In the genomic region with DNA sequence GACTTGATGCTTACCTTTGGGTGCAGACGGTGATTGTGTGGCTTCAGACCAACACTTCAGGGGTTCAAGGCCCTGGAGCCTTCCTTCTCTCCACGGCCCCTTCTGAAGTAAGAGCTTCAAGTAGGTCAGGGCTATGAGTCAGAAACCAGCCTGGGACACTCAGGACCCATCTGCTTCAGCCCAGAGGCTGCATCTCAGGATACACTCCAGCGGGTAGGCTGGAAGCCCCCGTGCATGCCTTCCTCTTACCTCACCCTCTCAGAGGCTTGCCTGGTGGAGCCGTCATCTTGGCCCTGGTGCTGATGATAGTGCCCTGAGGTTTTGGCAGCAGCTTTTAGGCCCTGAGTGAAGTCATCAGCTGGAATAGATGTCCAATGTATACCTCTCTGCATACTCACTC, we compare ENCODE assay signal across 34 mouse cellular contexts. TPM values are rescaled to one million over a fixed set of nuclear protein-coding genes. Genes with fewer than 3 reads are reported as not detected.
DNase-seq lines count a peak whose midpoint lies in the region; ATAC-seq lines count a peak whose summit lies in the region.
"Had no signal": no experiment of that assay in that cellular context is flagged by ENCODE, and none has a peak within 500 bp of the region (broad histone marks: within the 10 kb centered on the region; RNA-seq: fewer than 3 reads in every experiment).

No protein-coding gene starts in this region.

- WGBS in hindbrain, embryonic 13.5 days, result 88% methylated on average over 5 of the region's 5 CpGs
- 88% methylated on average over 5 of the region's 5 CpGs for WGBS in hindbrain, embryonic 16.5 days

- H3K4me3 ChIP-seq in hindbrain, embryonic 13.5 days, result no peak overlapping the region
- H3K4me3 ChIP-seq in hindbrain, embryonic 16.5 days (ENCODE audit: low read length), result no peak overlapping the region
- H3K4me3 ChIP-seq: forebrain, embryonic 10.5 days; forebrain, embryonic 13.5 days; gastrocnemius, adult 2 months; hindbrain, embryonic 12.5 days had no signal

- peak; percentile 30 for DNase-seq in adrenal gland, adult 8-10 months
- no peak for DNase-seq in adrenal gland, postnatal 25 days
- DNase-seq in NIH3T3 (ENCODE audit: low read depth), result peak; percentile 63
- DNase-seq: adrenal gland, postnatal 14 days; cerebellum, adult 11 months; cerebellum, adult 2 months; cerebellum, adult 9-11 months; cerebellum, postnatal 25 days; gastrocnemius, adult 2 months; gastrocnemius, postnatal 14 days; heart, adult 11 months; kidney, adult 18-20 months had no signal

- no peak overlapping the region for H3K27ac ChIP-seq in hindbrain, embryonic 13.5 days
- H3K27ac ChIP-seq in hindbrain, embryonic 16.5 days (ENCODE audit: low read depth, low read length), result no peak overlapping the region
- H3K27ac ChIP-seq: forebrain, embryonic 10.5 days; forebrain, embryonic 13.5 days; gastrocnemius, adult 2 months; hindbrain, embryonic 12.5 days; hindbrain, postnatal 0 days had no signal

- no peaks in the 10 kb centered on the region for H3K9me3 ChIP-seq in hindbrain, embryonic 13.5 days
- no peaks in the 10 kb centered on the region for H3K9me3 ChIP-seq in hindbrain, embryonic 16.5 days (ENCODE audit: control insufficient read depth, low read length)
- H3K9me3 ChIP-seq: forebrain, embryonic 10.5 days; forebrain, embryonic 13.5 days; hindbrain, embryonic 12.5 days had no signal

- peaks cover 13% of the 10 kb centered on the region for H3K36me3 ChIP-seq in hindbrain, embryonic 13.5 days
- H3K36me3 ChIP-seq in hindbrain, embryonic 16.5 days (ENCODE audit: control insufficient read depth, insufficient read depth, low read length), result no peaks in the 10 kb centered on the region

- no peaks in the 10 kb centered on the region for H3K4me1 ChIP-seq in hindbrain, embryonic 13.5 days (replicated peaks)
- no peaks in the 10 kb centered on the region for H3K4me1 ChIP-seq in hindbrain, embryonic 16.5 days (ENCODE audit: control insufficient read depth, insufficient read depth, low read depth, low read length)
- H3K4me1 ChIP-seq: forebrain, embryonic 13.5 days; hindbrain, embryonic 12.5 days had no signal

- H3K27me3 ChIP-seq in hindbrain, embryonic 13.5 days, result peaks cover 5% of the 10 kb centered on the region; the same call in 1 of the 2 replicates
- no peaks in the 10 kb centered on the region for H3K27me3 ChIP-seq in hindbrain, embryonic 16.5 days (replicated peaks; ENCODE audit: control insufficient read depth, insufficient read depth, low read length)
- H3K27me3 ChIP-seq: forebrain, embryonic 13.5 days; hindbrain, embryonic 12.5 days had no signal

- H3K4me2 ChIP-seq in hindbrain, embryonic 13.5 days, result no peak overlapping the region
- H3K4me2 ChIP-seq in hindbrain, embryonic 16.5 days (ENCODE audit: low read length), result no peak overlapping the region
- H3K4me2 ChIP-seq: forebrain, embryonic 13.5 days; heart, embryonic 11.5 days; hindbrain, embryonic 12.5 days had no signal

- H3K9ac ChIP-seq in hindbrain, embryonic 13.5 days, result peak overlapping the region; percentile 2; the same call in 1 of the 2 replicates
- no peak overlapping the region for H3K9ac ChIP-seq in hindbrain, embryonic 16.5 days (ENCODE audit: low read depth, low read length)
- H3K9ac ChIP-seq: forebrain, embryonic 13.5 days; hindbrain, embryonic 12.5 days had no signal

- ATAC-seq in hindbrain, embryonic 13.5 days (ENCODE audit: low FRiP score), result no peak
- ATAC-seq in hindbrain, embryonic 16.5 days, result no peak
- ATAC-seq in frontal cortex, adult (ENCODE audit: low TSS enrichment), result no peak
- ATAC-seq: activated CD4-positive, CD25-positive, alpha-beta regulatory T cell, adult 4 months; CD4-positive, CD25-positive, alpha-beta regulatory T cell, adult 4 months; forebrain, embryonic 13.5 days; forebrain, embryonic 16.5 days; hindbrain, postnatal 0 days; inflammation-experienced regulatory T-cells, adult 6 months; intestine, embryonic 16.5 days had no signal

RNA-seq across cellular contexts. Expression of gene Mslnl, which starts 0.6 kb away (rescaled TPM):
- total RNA-seq in adrenal gland, adult 8-10 months (2022), result under 1 TPM; 0.09 to 0.52 (median 0.30) TPM
- total RNA-seq in adrenal gland, postnatal 25 days (2021), result not detected in 2 replicates
- polyA plus RNA-seq in hindbrain, embryonic 13.5 days (2015; fragmentation: Nextera tagmentation; extraction: Ambion mirVana), result not detected in 2 replicates
- polyA plus RNA-seq in hindbrain, embryonic 16.5 days (2015; fragmentation: Nextera tagmentation; extraction: Ambion mirVana), result not detected in 2 replicates
- total RNA-seq: adrenal gland, postnatal 14 days; common myeloid progenitor, adult 5-6 weeks; gastrocnemius, adult 2 months; gastrocnemius, postnatal 14 days; gastrocnemius, postnatal 4 days; heart, adult 8-10 months; heart, postnatal 25 days; hematopoietic stem cell, adult 5-6 weeks had no signal
- polyA plus RNA-seq: C2C12; CD4-positive, CD25-positive, alpha-beta regulatory T cell, adult 4 months; forebrain, embryonic 10.5 days; forebrain, embryonic 13.5 days; forebrain, embryonic 16.5 days; heart, embryonic 11.5 days; heart, embryonic 14.5 days; heart, postnatal 0 days; hindbrain, embryonic 12.5 days; hindbrain, postnatal 0 days; inflammation-experienced regulatory T-cells, adult 6 months had no signal

RNA-seq across cellular contexts. Expression of gene Rpusd1, which starts 7.8 kb away (rescaled TPM):
- 10 to 100 TPM; 17.8 to 23.5 (median 20.4) TPM for total RNA-seq in adrenal gland, adult 8-10 months (2022)
- 14.1 and 14.6 TPM in 2 replicates for total RNA-seq in adrenal gland, postnatal 25 days (2021)
- 23.4 and 24.2 TPM in 2 replicates for polyA plus RNA-seq in hindbrain, embryonic 13.5 days (2015; fragmentation: Nextera tagmentation; extraction: Ambion mirVana)
- polyA plus RNA-seq in hindbrain, embryonic 16.5 days (2015; fragmentation: Nextera tagmentation; extraction: Ambion mirVana), result 32.9 and 33.0 TPM in 2 replicates

RNA-seq across cellular contexts. Expression of gene Chtf18, which starts 8.0 kb away (rescaled TPM):
- total RNA-seq in adrenal gland, adult 8-10 months (2022), result 1 to 10 TPM; 1.2 to 4.9 (median 2.6) TPM
- 6.3 and 7.8 TPM in 2 replicates for total RNA-seq in adrenal gland, postnatal 25 days (2021)
- 7.9 and 8.5 TPM in 2 replicates for polyA plus RNA-seq in hindbrain, embryonic 13.5 days (2015; fragmentation: Nextera tagmentation; extraction: Ambion mirVana)
- polyA plus RNA-seq in hindbrain, embryonic 16.5 days (2015; fragmentation: Nextera tagmentation; extraction: Ambion mirVana), result 6.4 and 7.4 TPM in 2 replicates

RNA-seq across cellular contexts. Expression of gene Gng13, which starts 18.3 kb away (rescaled TPM):
- 1 to 10 TPM in 1 of 4 experiments, under 1 TPM in 1, not detected in 2; 0.74 to 2.9 TPM for total RNA-seq in adrenal gland, adult 8-10 months (2022)
- total RNA-seq in adrenal gland, postnatal 25 days (2021), result not detected in 2 replicates
- 1.6 TPM in 2 replicates for polyA plus RNA-seq in hindbrain, embryonic 13.5 days (2015; fragmentation: Nextera tagmentation; extraction: Ambion mirVana)
- 5.5 and 11.3 TPM in 2 replicates for polyA plus RNA-seq in hindbrain, embryonic 16.5 days (2015; fragmentation: Nextera tagmentation; extraction: Ambion mirVana)
- total RNA-seq: adrenal gland, postnatal 14 days; common myeloid progenitor, adult 5-6 weeks; gastrocnemius, adult 2 months; gastrocnemius, postnatal 14 days; gastrocnemius, postnatal 4 days; hematopoietic stem cell, adult 5-6 weeks had no signal
- polyA plus RNA-seq: activated CD4-positive, CD25-positive, alpha-beta regulatory T cell, adult 4 months; C2C12; CD4-positive, CD25-positive, alpha-beta regulatory T cell, adult 4 months; inflammation-experienced regulatory T-cells, adult 6 months had no signal

RNA-seq across cellular contexts. Expression of gene Msln, which starts 18.9 kb away (rescaled TPM):
- 1 to 10 TPM; 4.8 to 7.1 (median 6.0) TPM for total RNA-seq in adrenal gland, adult 8-10 months (2022)
- total RNA-seq in adrenal gland, postnatal 25 days (2021), result 2.2 and 3.7 TPM in 2 replicates
- 0.34 TPM in 1 of 2 replicates, not detected in the other for polyA plus RNA-seq in hindbrain, embryonic 13.5 days (2015; fragmentation: Nextera tagmentation; extraction: Ambion mirVana)
- polyA plus RNA-seq in hindbrain, embryonic 16.5 days (2015; fragmentation: Nextera tagmentation; extraction: Ambion mirVana), result 0.52 and 0.76 TPM in 2 replicates
- total RNA-seq: common myeloid progenitor, adult 5-6 weeks; hematopoietic stem cell, adult 5-6 weeks; MEL had no signal
- polyA plus RNA-seq: activated CD4-positive, CD25-positive, alpha-beta regulatory T cell, adult 4 months; CD4-positive, CD25-positive, alpha-beta regulatory T cell, adult 4 months; forebrain, embryonic 10.5 days; inflammation-experienced regulatory T-cells, adult 6 months had no signal
